Mouse (Mus musculus) midbrain, embryonic 14.5 days (tissue): ENCODE results near the gene Ppp1r32. TPM values are rescaled to one million over a fixed set of nuclear protein-coding genes. Genes with fewer than 3 reads are reported as not detected.

ENCODE experiments used
- ATAC-seq: fragments of 200-750 bp; cut with Nextera tagmentation; 2 replicates; pipeline ENCODE4 v1.8.0; 2017; ENCODE audit warnings: moderate number of reproducible peaks, moderate library complexity; ENCODE audit not compliant: low FRiP score, low TSS enrichment
- DNase-seq: peaks from one replicate; pipeline ENCODE4 v3.0.0-alpha.2; 2015
- H3K27ac ChIP-seq: fragments of 300-500 bp; sonication (generic); replicated peaks from 2 replicates; pipeline ENCODE4 v1.5.1; 2014; ENCODE audit warnings: mild to moderate bottlenecking, low read depth, low read length, moderate library complexity
- H3K27me3 ChIP-seq: fragments of 300-500 bp; sonication (generic); 2 replicates; pipeline ENCODE4 v1.6.1; 2014; ENCODE audit warnings: low read length, control low read depth, mixed read lengths; ENCODE audit not compliant: control insufficient read depth, insufficient read depth
- H3K36me3 ChIP-seq: fragments of 300-500 bp; sonication (generic); 2 replicates; pipeline ENCODE4 v1.6.1; 2014; ENCODE audit warnings: low read length, control low read depth; ENCODE audit not compliant: control insufficient read depth, insufficient read depth
- H3K4me1 ChIP-seq: fragments of 300-500 bp; sonication (generic); 2 replicates; pipeline ENCODE4 v1.6.1; 2014; ENCODE audit warnings: mild to moderate bottlenecking, antibody characterized with exemption, low read length, control low read depth; ENCODE audit not compliant: control insufficient read depth, insufficient read depth
- H3K4me2 ChIP-seq: fragments of 300-500 bp; sonication (generic); 2 replicates; pipeline ENCODE4 v1.6.1; 2014; ENCODE audit warnings: mild to moderate bottlenecking, low read length, moderate library complexity
- H3K4me3 ChIP-seq: fragments of 300-500 bp; sonication (generic); replicated peaks from 2 replicates; pipeline ENCODE4 v1.5.1; 2014; ENCODE audit warnings: low read depth, low read length
- H3K9ac ChIP-seq: fragments of 300-500 bp; sonication (generic); replicated peaks from 2 replicates; pipeline ENCODE4 v1.6.1; 2014; ENCODE audit warnings: mild to moderate bottlenecking, low read length, moderate library complexity
- H3K9me3 ChIP-seq: fragments of 300-500 bp; sonication (generic); 2 replicates; pipeline ENCODE4 v1.6.1; 2016; ENCODE audit warnings: low read length, control low read depth, mixed read lengths; ENCODE audit not compliant: control insufficient read depth
- WGBS: fragments of 180-500 bp; shearing (Covaris S2); extraction: QIAGEN DNeasy Blood & Tissue Kit; methylation state at CpG from one replicate; pipeline ENCODE4 v1.1.7; 2014; 5-methylcytosine and 5-hydroxymethylcytosine counted together
- polyA plus RNA-seq: library from polyadenylated mRNA; unstranded; fragments of >200 nt; fragmentation: Nextera tagmentation; extraction: Ambion mirVana; gene quantifications from 2 replicates; pipeline ENCODE4 v1.2.1, GENCODE M21; 2014

The Ppp1r32 gene
- polyA plus RNA-seq, 1 experiment from 2014 or later: 1.6 TPM

GRCm38 (mm10) chr19:10472958-10473357, 9.8 kb downstream of the Ppp1r32 start:
- Histone ChIP-seq H3K9me3 (no peaks in the 10 kb centered on the region), H3K4me3 (no peak overlapping the region), H3K27me3 (no peaks in the 10 kb centered on the region), H3K27ac (no peak overlapping the region), H3K4me1 (no peaks in the 10 kb centered on the region), H3K36me3 (no peaks in the 10 kb centered on the region), H3K9ac (no peak overlapping the region), H3K4me2 (no peak overlapping the region)
- 74% methylated on average over 3 of the region's 3 CpGs for WGBS
- ATAC-seq (no peak), DNase-seq (no peak)

- no peak overlapping the region for H3K4me2 ChIP-seq
- ATAC-seq: no peak
Observed at GRCm38 (mm10) chr19:10469171-10469658, 13.5 kb downstream of the Ppp1r32 start.

GRCm38 (mm10) chr19:10464427-10464826, 18.3 kb downstream of the Ppp1r32 start:
- no peak for ATAC-seq
- H3K27me3 ChIP-seq: peaks cover 6% of the 10 kb centered on the region; the same call in 1 of the 2 replicates
- peaks cover 4% of the 10 kb centered on the region; the same call in 1 of the 2 replicates for H3K4me1 ChIP-seq
- H3K9me3 ChIP-seq: no peaks in the 10 kb centered on the region
- no peaks in the 10 kb centered on the region for H3K36me3 ChIP-seq
- no peak overlapping the region for H3K4me3 ChIP-seq
- H3K9ac ChIP-seq: no peak overlapping the region
- H3K27ac ChIP-seq: no peak overlapping the region
- no peak for DNase-seq
- H3K4me2 ChIP-seq: no peak overlapping the region
- 18% methylated on average over 4 of the region's 4 CpGs for WGBS

More at GRCm38 (mm10) chr19:10469171-10469658, 13.5 kb downstream of the Ppp1r32 start:
- Histone ChIP-seq H3K27ac (no peak overlapping the region), H3K9me3 (no peaks in the 10 kb centered on the region), H3K4me3 (no peak overlapping the region), H3K36me3 (no peaks in the 10 kb centered on the region), H3K9ac (no peak overlapping the region), H3K4me1 (peaks cover 2% of the 10 kb centered on the region; the same call in 1 of the 2 replicates), H3K27me3 (no peaks in the 10 kb centered on the region)
- DNase-seq: no peak
- WGBS: 71% methylated on average over 8 of the region's 8 CpGs

GRCm38 (mm10) chr19:10461584-10461983, 21.1 kb downstream of the Ppp1r32 start:
- Histone ChIP-seq H3K9ac (no peak overlapping the region), H3K4me2 (no peak overlapping the region), H3K27ac (no peak overlapping the region), H3K36me3 (no peaks in the 10 kb centered on the region), H3K4me3 (no peak overlapping the region), H3K9me3 (no peaks in the 10 kb centered on the region), H3K4me1 (peaks cover 12% of the 10 kb centered on the region), H3K27me3 (peaks cover 26% of the 10 kb centered on the region)
- WGBS: 53% methylated on average over 7 of the region's 7 CpGs
- no peak for ATAC-seq
- no peak for DNase-seq

GRCm38 (mm10) chr19:10459907-10460306, 22.8 kb downstream of the Ppp1r32 start:
- WGBS: 38% methylated on average over 11 of the region's 11 CpGs
- peaks cover 41% of the 10 kb centered on the region for H3K27me3 ChIP-seq
- ATAC-seq: no peak

GRCm38 (mm10) chr19:10458096-10458495, 24.6 kb downstream of the Ppp1r32 start:
- peak overlapping the region; percentile 48; the same call in 1 of the 2 replicates for H3K4me3 ChIP-seq
- peaks cover 15% of the 10 kb centered on the region for H3K4me1 ChIP-seq
- H3K36me3 ChIP-seq: no peaks in the 10 kb centered on the region
- WGBS: 21% methylated on average over 8 of the region's 8 CpGs
- no peaks in the 10 kb centered on the region for H3K9me3 ChIP-seq
- peak overlapping the region; percentile 89 for H3K4me2 ChIP-seq
- peak; percentile 4; the same call in 1 of the 2 replicates for ATAC-seq
- H3K27ac ChIP-seq: no peak overlapping the region
- DNase-seq: peak; percentile 59
- peaks cover 41% of the 10 kb centered on the region for H3K27me3 ChIP-seq
- no peak overlapping the region for H3K9ac ChIP-seq

More at GRCm38 (mm10) chr19:10459907-10460306, 22.8 kb downstream of the Ppp1r32 start:
- DNase-seq: no peak
- Histone ChIP-seq H3K9ac (no peak overlapping the region), H3K36me3 (no peaks in the 10 kb centered on the region), H3K9me3 (no peaks in the 10 kb centered on the region), H3K4me2 (no peak overlapping the region), H3K4me1 (peaks cover 19% of the 10 kb centered on the region), H3K4me3 (no peak overlapping the region), H3K27ac (no peak overlapping the region)

GRCm38 (mm10) chr19:10457484-10457800, 25.3 kb downstream of the Ppp1r32 start:
- peak overlapping the region; percentile 48 for H3K4me3 ChIP-seq
- peaks cover 41% of the 10 kb centered on the region for H3K27me3 ChIP-seq
- peaks cover 15% of the 10 kb centered on the region for H3K4me1 ChIP-seq
- DNase-seq (peak; percentile 93), ATAC-seq (peak; percentile 90)
- no peak overlapping the region for H3K27ac ChIP-seq
- H3K9ac ChIP-seq: peak overlapping the region; percentile 47
- peak overlapping the region; percentile 89 for H3K4me2 ChIP-seq
- no peaks in the 10 kb centered on the region for H3K36me3 ChIP-seq
- WGBS: under 1% methylated on average over 34 of the region's 34 CpGs
- H3K9me3 ChIP-seq: no peaks in the 10 kb centered on the region

- H3K4me3 ChIP-seq: peak within 1 kb of the TSS; percentile 48
- peaks cover 40% of the 10 kb centered on the region for H3K27me3 ChIP-seq
- no peaks in the 10 kb centered on the region for H3K36me3 ChIP-seq
- H3K27ac ChIP-seq: peak within 1 kb of the TSS; percentile 57
- no peaks in the 10 kb centered on the region for H3K9me3 ChIP-seq
- under 1% methylated on average over 88 of the region's 96 CpGs for WGBS
- DNase-seq (peak; percentile 91), ATAC-seq (peak; percentile 67)
- peaks cover 15% of the 10 kb centered on the region for H3K4me1 ChIP-seq
- peak within 1 kb of the TSS; percentile 89 for H3K4me2 ChIP-seq
- H3K9ac ChIP-seq: peak within 1 kb of the TSS; percentile 47
Observed at GRCm38 (mm10) chr19:10456752-10457483, 25.8 kb downstream of the Ppp1r32 start, which contains the start of gene Lrrc10b. Gene Lrrc10b, minus strand, starts transcription at chr19:10457473.

GRCm38 (mm10) chr19:10455437-10455806, 27.3 kb downstream of the Ppp1r32 start:
- Histone ChIP-seq H3K27me3 (peaks cover 38% of the 10 kb centered on the region), H3K9me3 (no peaks in the 10 kb centered on the region), H3K36me3 (no peaks in the 10 kb centered on the region), H3K4me3 (no peak overlapping the region), H3K4me2 (no peak overlapping the region), H3K9ac (no peak overlapping the region), H3K27ac (no peak overlapping the region), H3K4me1 (peaks cover 15% of the 10 kb centered on the region)
- ATAC-seq: no peak
- 73% methylated on average over 3 of the region's 3 CpGs for WGBS
- no peak for DNase-seq
